Mouse (Mus musculus) cerebellum, adult 2 months (tissue): ENCODE measurements around the gene Xrcc1.

Experiments
- CTCF ChIP-seq: fragments of 200-500 bp; IDR thresholded peaks from 2 replicates; pipeline ENCODE4 v1.5.1; 2011; ENCODE audit warnings: low read depth, mild to moderate bottlenecking, control low read depth, low read length, moderate library complexity, borderline replicate concordance; ENCODE audit not compliant: insufficient read depth
- POLR2A ChIP-seq: fragments of 200-500 bp; IDR thresholded peaks from 2 replicates; pipeline ENCODE4 v1.6.1; 2011; ENCODE audit warnings: low read length, control low read depth, borderline replicate concordance; ENCODE audit not compliant: insufficient read depth

GRCm38 (mm10) chr7:24561450-24561849 is 15.4 kb downstream of the Xrcc1 start:
- TF ChIP-seq POLR2A: no peak
- no peak for TF ChIP-seq CTCF
